Mouse (Mus musculus) embryonic fibroblast, embryonic 13.5 days (primary cell): ENCODE measurements around the gene Asxl2.

Source experiments
- CTCF ChIP-seq: IDR thresholded peaks from 2 replicates; pipeline ENCODE4 v1.5.1; 2011; ENCODE audit warnings: mild to moderate bottlenecking, control low read depth, low read length, moderate library complexity, borderline replicate concordance; ENCODE audit not compliant: insufficient read depth
- POLR2A ChIP-seq: IDR thresholded peaks from 2 replicates; pipeline ENCODE4 v1.6.1; 2011; ENCODE audit warnings: low read depth, mild to moderate bottlenecking, control low read depth, low read length, moderate library complexity

GRCm38 (mm10) chr12:3545451-3545850, 118.8 kb downstream of the Asxl2 start:
- TF ChIP-seq CTCF (no peak), POLR2A (no peak)
